Mouse (Mus musculus) spleen, adult 2 months (tissue): Measurements from ENCODE around the gene Rraga. TPM values are rescaled to one million over a fixed set of nuclear protein-coding genes. Genes with fewer than 3 reads are reported as not detected.

Experiments
- DNase-seq, 2 experiments: peaks; one replicate each; pipeline versions ENCODE4 v3.0.0 to v3.0.0-alpha.2; 2012 to 2021; ENCODE audit warnings: low spot score in 2 of 2, low read depth in 1 of 2
- H3K27ac ChIP-seq: fragments of 200-500 bp; 2 replicates; pipeline ENCODE4 v1.5.1; 2012; ENCODE audit warnings: low read length, inconsistent platforms; ENCODE audit not compliant: insufficient read depth
- H3K27me3 ChIP-seq: fragments of 200-500 bp; 2 replicates; pipeline ENCODE4 v1.6.1; 2012; ENCODE audit warnings: mild to moderate bottlenecking, moderate library complexity, low read length, inconsistent platforms; ENCODE audit not compliant: control insufficient read depth, insufficient read depth
- H3K36me3 ChIP-seq: fragments of 200-500 bp; 2 replicates; pipeline ENCODE4 v1.6.1; 2012; ENCODE audit warnings: mild to moderate bottlenecking, low read length, inconsistent platforms; ENCODE audit not compliant: control insufficient read depth, insufficient read depth
- H3K4me1 ChIP-seq: fragments of 200-500 bp; 2 replicates; pipeline ENCODE4 v1.6.1; 2011; ENCODE audit warnings: inconsistent platforms; ENCODE audit not compliant: control insufficient read depth, insufficient read depth, insufficient read length
- H3K4me3 ChIP-seq: fragments of 200-500 bp; 2 replicates; pipeline ENCODE4 v1.5.1; 2011; ENCODE audit warnings: mild to moderate bottlenecking, inconsistent platforms; ENCODE audit not compliant: insufficient read depth, insufficient read length; ENCODE audit errors: extremely low read depth
- CTCF ChIP-seq: fragments of 200-500 bp; IDR thresholded peaks from 2 replicates; pipeline ENCODE4 v1.5.1; 2011; ENCODE audit warnings: mild to moderate bottlenecking, inconsistent platforms; ENCODE audit not compliant: insufficient read depth, insufficient read length, insufficient replicate concordance; ENCODE audit errors: extremely low read depth
- POLR2A ChIP-seq: fragments of 200-500 bp; IDR thresholded peaks from 2 replicates; pipeline ENCODE4 v1.6.1; 2011; ENCODE audit warnings: low read depth, low read length, inconsistent platforms
- WGBS: fragments of 180-500 bp; shearing (Covaris S2); methylation state at CpG from one replicate; pipeline ENCODE4 v1.1.7; 2018; 5-methylcytosine and 5-hydroxymethylcytosine counted together
- polyA plus RNA-seq: library from polyadenylated mRNA; depleted of rRNA; stranded (reverse); fragments of >200 nt; gene quantifications from 2 replicates; pipeline ENCODE4 v1.2.3, GENCODE M21; 2012

Gene Rraga
- polyA plus RNA-seq, 1 experiment: 23.0 TPM

- Histone ChIP-seq H3K27ac (no peak within 1 kb of the TSS), H3K27me3 (no peaks in the 10 kb centered on the region), H3K4me3 (no peak within 1 kb of the TSS), H3K36me3 (no peaks in the 10 kb centered on the region), H3K4me1 (no peaks in the 10 kb centered on the region)
- WGBS: 89% methylated on average over 7 of the region's 7 CpGs
- DNase-seq: no peak
- no peak for TF ChIP-seq POLR2A
- TF ChIP-seq CTCF: no peak
These were observed 17.2 kb upstream of the Rraga start, which contains the start of gene Saxo1 for GRCm38 (mm10) chr4:86558228-86558627. Gene Saxo1 (minus strand): TSS chr4:86558328.

- TF ChIP-seq POLR2A (no peak), CTCF (no peak)
- Histone ChIP-seq H3K27ac (no peak overlapping the region), H3K27me3 (no peaks in the 10 kb centered on the region), H3K36me3 (no peaks in the 10 kb centered on the region), H3K4me1 (no peaks in the 10 kb centered on the region), H3K4me3 (no peak overlapping the region)
- 73% methylated on average over 4 of the region's 4 CpGs for WGBS
- DNase-seq: no peak
These were observed 16.5 kb upstream of the Rraga start for GRCm38 (mm10) chr4:86559006-86559405.

GRCm38 (mm10) chr4:86561061-86561460 lies 14.4 kb upstream of the Rraga start:
- TF ChIP-seq POLR2A (no peak), CTCF (no peak)
- Histone ChIP-seq H3K4me3 (no peak overlapping the region), H3K36me3 (no peaks in the 10 kb centered on the region), H3K4me1 (no peaks in the 10 kb centered on the region), H3K27me3 (no peaks in the 10 kb centered on the region), H3K27ac (no peak overlapping the region)
- whole genome bisulfite sequencing: 94% methylated on average over 3 of the region's 3 CpGs
- no peak for DNase-seq

GRCm38 (mm10) chr4:86574939-86575282 lies 557 bp upstream of the Rraga start:
- Histone ChIP-seq H3K36me3 (no peaks in the 10 kb centered on the region), H3K4me1 (peaks cover 13% of the 10 kb centered on the region; the same call in 1 of the 2 replicates), H3K4me3 (peak overlapping the region; percentile 96), H3K27ac (peak overlapping the region; percentile 99), H3K27me3 (no peaks in the 10 kb centered on the region)
- WGBS: 20% methylated on average over 6 of the region's 6 CpGs
- DNase-seq: no peak
- TF ChIP-seq POLR2A (no peak), CTCF (no peak)

GRCm38 (mm10) chr4:86576120-86576541 lies 663 bp downstream of the Rraga start:
- H3K27ac ChIP-seq: peak overlapping the region; percentile 99
- H3K4me1 ChIP-seq: peaks cover 13% of the 10 kb centered on the region; the same call in 1 of the 2 replicates
- TF ChIP-seq CTCF: no peak
- TF ChIP-seq POLR2A: no peak
- H3K27me3 ChIP-seq: no peaks in the 10 kb centered on the region
- H3K36me3 ChIP-seq: no peaks in the 10 kb centered on the region
- DNase-seq: peak in 1 of 2 experiments; percentile 3
- H3K4me3 ChIP-seq: peak overlapping the region; percentile 96
- 1% methylated on average over 20 of the region's 20 CpGs for WGBS

- DNase-seq: no peak
- Histone ChIP-seq H3K27ac (peak overlapping the region; percentile 99), H3K4me1 (peaks cover 13% of the 10 kb centered on the region; the same call in 1 of the 2 replicates), H3K27me3 (no peaks in the 10 kb centered on the region), H3K4me3 (peak overlapping the region; percentile 96), H3K36me3 (no peaks in the 10 kb centered on the region)
- TF ChIP-seq POLR2A (no peak), CTCF (no peak)
- 19% methylated on average over 11 of the region's 11 CpGs for WGBS
These were observed 1.3 kb downstream of the Rraga start for GRCm38 (mm10) chr4:86576630-86577225.

GRCm38 (mm10) chr4:86580056-86580455 lies 4.6 kb downstream of the Rraga start:
- DNase-seq: peak; percentile 18 to 57
- peaks cover 10% of the 10 kb centered on the region for H3K36me3 ChIP-seq

More at GRCm38 (mm10) chr4:86580056-86580455, 4.6 kb downstream of the Rraga start:
- whole genome bisulfite sequencing: 29% methylated on average over 4 of the region's 4 CpGs
- Histone ChIP-seq H3K4me3 (no peak overlapping the region), H3K4me1 (peaks cover 13% of the 10 kb centered on the region; the same call in 1 of the 2 replicates), H3K27ac (peak overlapping the region; percentile 80), H3K27me3 (no peaks in the 10 kb centered on the region)
- TF ChIP-seq POLR2A: no peak
- TF ChIP-seq CTCF: no peak
